Mouse (Mus musculus) heart, embryonic 12.5 days (tissue): ENCODE results near the gene Aif1. TPM values are rescaled to one million over a fixed set of nuclear protein-coding genes. Genes with fewer than 3 reads are reported as not detected.

Experiments used
- ATAC-seq: fragments of 200-750 bp; cut with Nextera tagmentation; 2 replicates; pipeline ENCODE4 v1.8.0; 2017; ENCODE audit warnings: moderate TSS enrichment, moderate library complexity; ENCODE audit not compliant: insufficient number of reproducible peaks, low FRiP score
- H3K27ac ChIP-seq: fragments of 300-500 bp; sonication (generic); 2 replicates; pipeline ENCODE4 v1.5.1; 2016; ENCODE audit warnings: mild to moderate bottlenecking, moderate library complexity; ENCODE audit not compliant: poor library complexity, severe bottlenecking
- H3K27me3 ChIP-seq: fragments of 300-500 bp; sonication (generic); replicated peaks from 2 replicates; pipeline ENCODE4 v1.6.1; 2016; ENCODE audit warnings: mild to moderate bottlenecking, moderate library complexity
- H3K36me3 ChIP-seq: fragments of 300-500 bp; sonication (generic); 2 replicates; pipeline ENCODE4 v1.6.1; 2016; ENCODE audit warnings: mild to moderate bottlenecking, moderate library complexity
- H3K4me1 ChIP-seq: fragments of 300-500 bp; sonication (generic); replicated peaks from 2 replicates; pipeline ENCODE4 v1.6.1; 2016; ENCODE audit warnings: mild to moderate bottlenecking
- H3K4me2 ChIP-seq: fragments of 300-500 bp; sonication (generic); 2 replicates; pipeline ENCODE4 v1.6.1; 2016; ENCODE audit warnings: mild to moderate bottlenecking, moderate library complexity
- H3K4me3 ChIP-seq: fragments of 300-500 bp; sonication (generic); 2 replicates; pipeline ENCODE4 v1.5.1; 2016; ENCODE audit warnings: mild to moderate bottlenecking
- H3K9ac ChIP-seq: fragments of 300-500 bp; sonication (generic); 2 replicates; pipeline ENCODE4 v1.6.1; 2016; ENCODE audit warnings: mild to moderate bottlenecking, moderate library complexity
- H3K9me3 ChIP-seq: fragments of 300-500 bp; sonication (generic); replicated peaks from 2 replicates; pipeline ENCODE4 v1.6.1; 2016; ENCODE audit warnings: mild to moderate bottlenecking, moderate library complexity
- WGBS: fragments of 180-500 bp; shearing (Covaris S2); methylation state at CpG from one replicate; pipeline ENCODE4 v1.1.7; 2016; 5-methylcytosine and 5-hydroxymethylcytosine counted together
- polyA plus RNA-seq: library from polyadenylated mRNA; unstranded; fragments of >200 nt; fragmentation: Nextera tagmentation; extraction: Ambion mirVana; gene quantifications from 2 replicates; pipeline ENCODE4 v1.2.1, GENCODE M21; 2016

Gene Aif1
- polyA plus RNA-seq, 1 experiment from 2014 or later = 4.4 TPM

DNA sequence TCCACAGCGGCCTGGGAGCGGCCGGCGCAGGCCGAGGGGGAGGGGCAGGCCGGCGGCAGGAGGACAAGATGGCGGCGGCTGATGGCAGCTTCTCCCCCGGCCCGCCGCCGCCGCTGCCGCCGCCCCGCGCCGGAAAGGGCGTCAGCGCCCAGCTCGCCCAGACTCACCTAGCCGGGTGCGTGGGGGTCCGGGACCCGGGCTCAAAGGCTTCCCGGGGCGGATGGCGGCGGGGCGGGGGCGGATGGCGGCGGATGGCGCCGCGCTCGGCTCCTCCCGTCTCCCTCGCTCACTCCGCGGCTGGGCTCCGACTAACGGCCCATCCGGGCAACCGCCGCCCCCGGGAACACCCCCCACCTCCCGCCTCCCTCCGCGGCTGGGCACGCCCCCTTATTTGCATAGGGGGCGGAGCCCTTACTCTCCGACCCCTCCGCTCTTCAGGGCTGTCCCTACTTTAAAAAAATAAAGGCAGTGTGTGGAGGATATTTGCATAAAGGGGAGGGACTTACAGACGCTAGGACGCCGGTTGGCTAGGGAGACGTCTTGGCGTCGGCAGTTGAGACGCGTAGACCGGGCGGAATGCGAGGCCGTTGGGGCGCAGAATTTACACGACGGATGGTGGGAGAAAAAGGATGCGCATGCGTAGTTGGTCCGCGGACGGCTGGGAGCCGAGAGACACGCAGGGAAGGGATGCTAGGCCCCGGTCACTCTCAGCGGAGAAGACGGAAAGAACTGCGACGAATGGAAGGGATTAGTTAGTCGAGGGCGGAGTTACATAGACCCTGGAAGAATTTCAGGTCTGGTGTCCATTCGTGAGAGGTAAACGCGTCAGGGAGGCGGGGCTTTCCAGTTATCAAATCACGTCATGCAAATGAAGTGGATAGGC, 11.1 kb downstream of the Aif1 start, which contains the start of gene Prrc2a:
Prrc2a (minus strand) TSS at position 330 of the 883 bp plus-strand sequence.
- ATAC-seq = peak; percentile 96
- peak within 1 kb of the TSS; percentile 100 for H3K9ac ChIP-seq
- H3K36me3 ChIP-seq = peaks cover 28% of the 10 kb centered on the region
- peaks cover 34% of the 10 kb centered on the region for H3K4me1 ChIP-seq
- no peaks in the 10 kb centered on the region for H3K9me3 ChIP-seq
- peak within 1 kb of the TSS; percentile 96 for H3K27ac ChIP-seq
- H3K4me2 ChIP-seq = peak within 1 kb of the TSS; percentile 87
- WGBS = under 1% methylated on average over 78 of the region's 89 CpGs
- no peaks in the 10 kb centered on the region for H3K27me3 ChIP-seq
- peak within 1 kb of the TSS; percentile 98 for H3K4me3 ChIP-seq

- H3K9me3 ChIP-seq = no peaks in the 10 kb centered on the region
- H3K36me3 ChIP-seq = peaks cover 34% of the 10 kb centered on the region
- peak overlapping the region; percentile 87 for H3K4me2 ChIP-seq
- H3K9ac ChIP-seq = peak overlapping the region; percentile 100
- H3K27ac ChIP-seq = peak overlapping the region; percentile 96
- H3K27me3 ChIP-seq = no peaks in the 10 kb centered on the region
- peaks cover 34% of the 10 kb centered on the region for H3K4me1 ChIP-seq
- peak overlapping the region; percentile 98 for H3K4me3 ChIP-seq
- WGBS = 0% methylated on average over 28 of the region's 28 CpGs
- ATAC-seq = no peak
Measured at GRCm38 (mm10) chr17:35164218-35164567, 11.7 kb downstream of the Aif1 start.

- ATAC-seq = no peak
Measured at GRCm38 (mm10) chr17:35163326-35164081, 12.4 kb downstream of the Aif1 start.

GRCm38 (mm10) chr17:35162730-35163129, 13.1 kb downstream of the Aif1 start:
- H3K9me3 ChIP-seq = no peaks in the 10 kb centered on the region
- ATAC-seq = no peak
- WGBS = 42% methylated on average over 12 of the region's 12 CpGs
- no peaks in the 10 kb centered on the region for H3K27me3 ChIP-seq
- H3K4me3 ChIP-seq = peak overlapping the region; percentile 98
- H3K36me3 ChIP-seq = peaks cover 49% of the 10 kb centered on the region
- no peak overlapping the region for H3K27ac ChIP-seq
- peaks cover 34% of the 10 kb centered on the region for H3K4me1 ChIP-seq
- peak overlapping the region; percentile 100 for H3K9ac ChIP-seq
- peak overlapping the region; percentile 87 for H3K4me2 ChIP-seq

More at GRCm38 (mm10) chr17:35163326-35164081, 12.4 kb downstream of the Aif1 start:
- peak overlapping the region; percentile 98 for H3K4me3 ChIP-seq
- peak overlapping the region; percentile 96 for H3K27ac ChIP-seq
- 12% methylated on average over 8 of the region's 8 CpGs for WGBS
- no peaks in the 10 kb centered on the region for H3K9me3 ChIP-seq
- no peaks in the 10 kb centered on the region for H3K27me3 ChIP-seq
- peak overlapping the region; percentile 87 for H3K4me2 ChIP-seq
- H3K36me3 ChIP-seq = peaks cover 41% of the 10 kb centered on the region
- peak overlapping the region; percentile 100 for H3K9ac ChIP-seq
- H3K4me1 ChIP-seq = peaks cover 34% of the 10 kb centered on the region

GRCm38 (mm10) chr17:35162121-35162520, 13.7 kb downstream of the Aif1 start:
- Histone ChIP-seq H3K36me3 (peaks cover 55% of the 10 kb centered on the region), H3K27ac (no peak overlapping the region)

GRCm38 (mm10) chr17:35161421-35161820, 14.4 kb downstream of the Aif1 start:
- peak overlapping the region; percentile 98; the same call in 1 of the 2 replicates for H3K4me3 ChIP-seq
- H3K4me2 ChIP-seq = peak overlapping the region; percentile 87; the same call in 1 of the 2 replicates
- peaks cover 31% of the 10 kb centered on the region for H3K4me1 ChIP-seq
- WGBS = 78% methylated on average over 11 of the region's 11 CpGs
- H3K36me3 ChIP-seq = peaks cover 62% of the 10 kb centered on the region
- no peak for ATAC-seq
- peak overlapping the region; percentile 100 for H3K9ac ChIP-seq
- no peaks in the 10 kb centered on the region for H3K9me3 ChIP-seq
- H3K27me3 ChIP-seq = no peaks in the 10 kb centered on the region
- no peak overlapping the region for H3K27ac ChIP-seq

More at GRCm38 (mm10) chr17:35162121-35162520, 13.7 kb downstream of the Aif1 start:
- Histone ChIP-seq H3K9ac (peak overlapping the region; percentile 100), H3K4me2 (peak overlapping the region; percentile 87), H3K9me3 (no peaks in the 10 kb centered on the region), H3K4me1 (peaks cover 34% of the 10 kb centered on the region), H3K4me3 (peak overlapping the region; percentile 98), H3K27me3 (no peaks in the 10 kb centered on the region)
- no peak for ATAC-seq
- 73% methylated on average over 14 of the region's 14 CpGs for WGBS

- Histone ChIP-seq H3K4me3 (no peak overlapping the region), H3K4me1 (peaks cover 24% of the 10 kb centered on the region), H3K36me3 (peaks cover 80% of the 10 kb centered on the region), H3K4me2 (no peak overlapping the region), H3K9me3 (no peaks in the 10 kb centered on the region), H3K27me3 (no peaks in the 10 kb centered on the region), H3K27ac (no peak overlapping the region), H3K9ac (no peak overlapping the region)
- ATAC-seq = no peak
- WGBS = 87% methylated on average over 7 of the region's 7 CpGs
Measured at GRCm38 (mm10) chr17:35159638-35160037, 16.2 kb downstream of the Aif1 start.

- H3K27ac ChIP-seq = no peak overlapping the region
- ATAC-seq = no peak
- WGBS = 91% methylated on average over 16 of the region's 16 CpGs
Measured at GRCm38 (mm10) chr17:35158850-35159593, 16.8 kb downstream of the Aif1 start.

DNA sequence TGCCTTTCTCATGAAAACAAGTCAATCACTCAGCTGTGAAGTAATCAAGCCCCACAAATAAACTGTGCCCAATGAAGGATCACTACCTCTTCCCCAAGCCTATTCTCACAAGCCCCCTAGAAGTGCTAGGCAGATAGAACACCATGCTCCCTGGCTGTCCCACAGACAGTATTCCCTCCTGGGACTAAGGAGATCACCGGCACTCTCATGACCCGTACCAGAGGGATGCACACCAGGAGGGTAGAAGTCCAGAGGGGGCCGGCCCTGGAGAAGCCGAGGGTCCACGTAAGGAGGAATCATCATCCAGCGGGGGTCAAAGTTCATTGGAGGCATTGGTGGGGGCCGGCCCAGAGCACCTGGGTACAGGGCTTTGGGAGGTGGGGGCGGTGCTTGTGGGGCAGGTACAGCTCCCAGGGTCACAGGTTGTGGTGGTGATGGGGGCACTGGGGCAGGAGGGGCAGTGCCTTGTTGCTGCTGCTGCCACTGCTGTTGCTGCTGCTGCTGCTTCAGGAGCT, 18.1 kb downstream of the Aif1 start:
- H3K9me3 ChIP-seq = no peaks in the 10 kb centered on the region
- H3K9ac ChIP-seq = no peak overlapping the region
- peaks cover 99% of the 10 kb centered on the region for H3K36me3 ChIP-seq
- 93% methylated on average over 8 of the region's 8 CpGs for WGBS
- no peak overlapping the region for H3K4me2 ChIP-seq
- no peaks in the 10 kb centered on the region for H3K27me3 ChIP-seq
- H3K4me1 ChIP-seq = peaks cover 16% of the 10 kb centered on the region
- no peak overlapping the region for H3K4me3 ChIP-seq
- no peak for ATAC-seq
- no peak overlapping the region for H3K27ac ChIP-seq

More at GRCm38 (mm10) chr17:35158850-35159593, 16.8 kb downstream of the Aif1 start:
- H3K36me3 ChIP-seq = peaks cover 86% of the 10 kb centered on the region
- no peak overlapping the region for H3K4me3 ChIP-seq
- H3K4me2 ChIP-seq = no peak overlapping the region
- no peaks in the 10 kb centered on the region for H3K27me3 ChIP-seq
- no peak overlapping the region for H3K9ac ChIP-seq
- H3K4me1 ChIP-seq = peaks cover 24% of the 10 kb centered on the region
- no peaks in the 10 kb centered on the region for H3K9me3 ChIP-seq

DNA sequence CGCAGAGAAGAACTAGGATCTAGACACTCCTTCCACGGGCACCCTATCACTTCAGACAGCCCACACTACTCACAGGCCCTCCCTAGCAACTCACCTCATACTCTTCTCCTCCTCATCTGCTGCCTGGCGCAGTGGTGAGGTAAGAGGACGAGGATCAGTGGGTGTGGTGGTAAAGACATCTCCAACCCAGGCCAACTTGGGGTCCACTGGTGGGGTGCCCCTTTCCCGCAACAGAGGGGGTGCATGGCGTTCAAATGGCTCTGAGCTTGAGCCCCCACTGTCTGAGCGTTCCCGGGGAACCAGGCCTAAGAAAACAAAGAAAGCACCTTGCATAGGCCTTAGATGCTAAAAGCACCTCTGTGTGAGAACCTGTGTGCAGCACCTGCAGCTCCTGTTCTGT, 18.6 kb downstream of the Aif1 start:
- no peak overlapping the region for H3K27ac ChIP-seq
- peaks cover 12% of the 10 kb centered on the region for H3K4me1 ChIP-seq
- H3K36me3 ChIP-seq = peaks cover 100% of the 10 kb centered on the region
- no peak overlapping the region for H3K4me2 ChIP-seq
- 87% methylated on average over 8 of the region's 8 CpGs for WGBS
- no peak overlapping the region for H3K4me3 ChIP-seq
- ATAC-seq = no peak
- H3K9me3 ChIP-seq = no peaks in the 10 kb centered on the region
- H3K9ac ChIP-seq = no peak overlapping the region
- H3K27me3 ChIP-seq = no peaks in the 10 kb centered on the region
